Mouse (Mus musculus): Measurements from ENCODE around the gene Vmn1r118. TPM values are rescaled to one million over a fixed set of nuclear protein-coding genes. Genes with fewer than 3 reads are reported as not detected.

Vmn1r118 gene
- total RNA-seq (2023), result not detected

GRCm38 (mm10) chr7:20912247-20912646, at the start of gene Vmn1r118:
TSS of gene Vmn1r118 (minus strand) at chr7:20912347.

GRCm38 (mm10) chr7:20884021-20884420, 28.1 kb downstream of the Vmn1r118 start, which contains the start of gene Vmn1r117:
TSS of gene Vmn1r117 (minus strand) at chr7:20884121.

GRCm38 (mm10) chr7:20871956-20872355, 40.2 kb downstream of the Vmn1r118 start, which contains the start of gene Vmn1r116:
TSS of gene Vmn1r116 (plus strand) at chr7:20872256.

Other genes with a start within 250 kb of the Vmn1r118 start
- not detected for gene Vmn1r107, start 243.4 kb downstream of the Vmn1r118 start, total RNA-seq (2023)
- gene Vmn1r111, start 209.1 kb downstream of the Vmn1r118 start, total RNA-seq (2023), result not detected
- gene Gm10668, start 181.7 kb downstream of the Vmn1r118 start, total RNA-seq (2023), result not detected
- not detected for gene Vmn1r112, start 141.2 kb downstream of the Vmn1r118 start, total RNA-seq (2023)
- gene Vmn1r113, start 125.1 kb downstream of the Vmn1r118 start, total RNA-seq (2023), result not detected
- not detected for gene Vmn1r114, start 100.2 kb downstream of the Vmn1r118 start, total RNA-seq (2023)
- not detected for gene Vmn1r115, start 67.4 kb downstream of the Vmn1r118 start, total RNA-seq (2023)
- gene Vmn1r116, start 40.1 kb downstream of the Vmn1r118 start, total RNA-seq (2023), result not detected
- gene Vmn1r117, start 28.2 kb downstream of the Vmn1r118 start, total RNA-seq (2023), result not detected
- gene Vmn1r119, start 100.1 kb upstream of the Vmn1r118 start, total RNA-seq (2023), result not detected
- gene Vmn1r120, start 141.4 kb upstream of the Vmn1r118 start, total RNA-seq (2023), result not detected
- gene Vmn1r121, start 186.2 kb upstream of the Vmn1r118 start, total RNA-seq (2023), result not detected
- gene Vmn1r122, start 221.8 kb upstream of the Vmn1r118 start, total RNA-seq (2023), result not detected
- gene Vmn1r123, start 249.8 kb upstream of the Vmn1r118 start, total RNA-seq (2023), result not detected